Mouse (Mus musculus): Measurements from ENCODE around the gene Cacna1c.
A peak's percentile ranks its signal among the peaks of the same experiment; 100 is the strongest.

Gene Cacna1c

DNA sequence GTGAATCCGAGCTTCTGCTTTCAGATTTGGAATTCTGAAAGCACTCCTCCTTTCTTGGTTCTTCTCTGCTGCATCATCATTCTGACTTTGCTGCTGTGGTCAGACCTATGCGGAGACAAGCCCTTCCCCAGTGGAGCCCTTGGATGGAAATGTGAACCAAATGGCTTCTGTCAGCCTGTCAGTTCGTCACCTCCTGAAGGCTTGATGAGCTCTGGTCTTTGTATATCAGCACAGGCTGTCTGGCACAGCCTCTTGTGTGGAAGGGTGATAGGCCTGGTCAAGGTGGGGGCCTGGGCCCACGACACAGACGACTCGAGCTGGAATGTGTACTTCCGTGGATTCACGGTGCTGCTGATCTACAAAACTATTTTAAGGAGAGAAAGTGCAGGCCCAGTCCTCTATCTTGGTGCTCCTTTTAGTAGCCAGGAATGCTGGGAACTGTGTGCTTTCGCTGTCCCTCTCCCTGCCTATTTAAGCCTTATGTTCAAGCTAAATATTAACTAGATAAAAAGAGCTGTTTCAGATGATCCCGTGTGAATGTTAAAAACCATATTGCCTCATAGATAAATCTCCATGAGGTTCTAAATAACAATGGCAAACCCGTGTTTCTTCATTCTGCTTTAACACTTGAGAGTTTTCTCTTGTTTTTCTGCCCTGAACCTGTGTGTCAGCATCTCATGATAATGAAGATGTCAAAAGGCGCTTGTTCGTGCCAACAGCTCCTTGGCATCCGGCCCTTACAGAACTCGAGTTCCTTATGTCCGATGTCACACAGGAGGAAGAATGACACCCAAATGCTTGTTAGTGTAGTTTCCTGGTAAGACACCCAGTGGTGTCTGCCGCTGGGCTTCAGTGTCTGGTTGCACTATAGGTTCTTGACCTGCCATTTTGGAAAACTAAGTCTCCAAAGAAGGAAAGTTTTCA, at the start of gene Cacna1c:
Gene Cacna1c, minus strand, starts transcription at position 37 of the 924 bp plus-strand sequence.
- DNase-seq (ENCODE audit: low read depth), result peak; percentile 23

DNA sequence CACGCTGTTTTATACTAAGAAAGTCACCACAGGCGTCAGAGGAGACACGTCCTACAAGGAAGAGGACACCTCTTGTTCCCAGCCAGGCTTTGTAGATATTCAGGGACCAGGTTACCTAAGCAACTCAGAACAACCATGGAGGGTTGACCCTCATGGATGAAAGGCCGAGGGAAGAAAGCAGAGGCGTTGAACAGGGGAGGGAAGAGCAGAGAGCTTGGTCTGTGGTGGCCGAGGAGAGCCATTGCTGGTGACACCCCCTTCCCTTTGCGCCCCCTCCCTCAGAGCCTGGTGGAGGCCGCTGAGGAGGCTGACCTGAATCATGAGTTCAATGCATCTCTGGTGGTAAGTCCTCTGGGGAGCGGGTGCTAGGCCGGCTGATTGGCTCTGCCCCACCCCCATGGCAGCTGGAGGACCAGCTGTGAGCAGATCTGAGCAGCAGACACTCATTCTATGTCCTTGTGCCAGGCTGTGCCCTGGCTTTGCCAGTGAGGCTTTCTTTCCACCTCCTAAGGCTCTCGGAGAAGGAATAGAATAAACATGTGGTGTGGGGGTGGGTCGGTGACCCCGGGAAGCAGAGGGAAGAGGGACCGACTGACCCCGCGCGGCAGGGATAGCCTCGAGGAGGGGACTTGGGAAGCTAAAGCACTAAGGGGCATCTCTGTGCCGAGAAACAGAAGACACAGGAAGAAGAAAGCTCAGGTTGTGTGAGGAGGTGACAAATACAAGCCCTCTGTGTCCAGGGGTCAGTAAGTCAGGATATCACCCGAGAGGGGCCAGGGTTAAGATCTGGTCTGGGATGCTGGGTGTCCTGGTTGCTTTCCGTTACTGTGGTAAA, 44.9 kb upstream of the Cacna1c start:
- no peak for DNase-seq (ENCODE audit: low read depth)

DNA sequence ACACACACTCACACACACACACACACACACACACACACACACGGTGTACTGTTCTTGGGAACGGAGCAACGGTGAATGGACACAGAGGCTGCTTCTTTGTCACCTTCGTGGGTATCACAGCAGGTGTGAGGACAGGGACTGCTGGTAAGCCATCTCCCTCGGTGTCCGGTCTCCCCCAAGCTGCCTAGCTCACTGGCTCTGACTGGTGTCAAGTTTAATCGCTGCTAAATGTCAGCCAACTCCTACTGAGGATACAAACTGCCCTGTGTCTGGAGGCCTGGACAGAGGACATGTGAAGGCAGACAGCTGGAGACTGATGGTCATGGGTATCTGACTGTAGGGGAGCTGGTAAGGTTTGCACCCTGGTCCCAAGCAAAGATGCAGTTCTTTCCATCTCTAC, 44.0 kb upstream of the Cacna1c start:
- no peak for DNase-seq (ENCODE audit: low read depth)

DNA sequence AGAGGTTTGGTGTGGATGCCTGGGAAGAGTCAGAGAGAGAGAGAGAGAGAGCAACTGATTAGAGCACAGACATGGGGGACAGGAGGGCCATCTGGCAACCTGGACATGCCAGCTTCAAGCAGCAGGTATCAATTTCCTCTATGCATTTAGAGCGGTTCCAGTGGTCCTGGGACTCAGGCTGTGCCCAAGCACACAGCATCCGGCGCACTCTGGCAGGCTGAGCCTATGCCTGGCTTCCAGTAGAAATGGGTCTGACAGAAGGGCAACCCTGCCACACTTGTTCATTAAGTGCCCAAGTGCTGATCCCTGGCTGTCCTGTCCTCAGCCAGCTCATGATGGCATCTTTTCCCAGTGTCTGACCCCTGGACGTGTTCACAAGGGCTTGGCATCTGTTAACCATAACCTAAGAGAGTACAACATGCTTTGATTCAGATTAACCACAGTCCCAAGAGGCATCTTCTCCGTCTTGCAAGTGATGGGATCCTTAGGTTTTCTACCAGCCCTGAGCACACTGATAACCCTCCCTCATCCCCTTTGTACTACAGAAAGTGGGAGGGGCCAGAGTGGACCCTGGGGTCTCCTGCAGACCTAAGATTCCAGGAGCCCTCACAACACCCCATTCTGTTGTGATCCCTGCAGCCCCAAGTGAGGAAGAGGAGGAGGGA, 43.3 kb upstream of the Cacna1c start:
- no peak for DNase-seq (ENCODE audit: low read depth)

DNA sequence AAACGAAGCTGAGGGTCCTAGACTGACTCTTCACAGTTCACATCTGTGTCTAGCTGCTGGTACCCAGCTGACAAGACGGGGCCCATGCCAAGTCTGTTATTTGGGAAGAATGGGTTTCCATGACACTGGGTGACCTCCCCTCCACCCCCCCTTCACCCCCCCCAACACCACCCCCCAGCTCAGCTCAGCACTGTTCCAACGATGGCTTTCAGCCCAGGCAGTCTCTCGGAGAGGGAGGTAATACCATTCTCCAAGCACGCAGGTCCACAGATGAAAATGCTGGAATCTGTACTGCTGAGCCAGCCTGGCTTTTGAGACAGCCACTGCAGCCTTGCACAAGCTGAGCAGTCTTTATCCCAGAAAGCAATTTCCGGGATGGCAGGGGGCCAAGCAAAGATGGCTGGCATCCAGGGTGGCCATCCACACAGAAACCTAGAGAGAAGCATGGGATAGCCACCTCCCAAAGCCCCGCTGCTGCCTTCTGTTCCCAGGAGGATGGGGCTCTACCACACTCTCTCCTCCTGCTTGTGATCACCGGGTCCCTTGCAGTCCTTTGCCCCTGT, 41.3 kb upstream of the Cacna1c start:
- DNase-seq (ENCODE audit: low read depth), result peak; percentile 62

DNA sequence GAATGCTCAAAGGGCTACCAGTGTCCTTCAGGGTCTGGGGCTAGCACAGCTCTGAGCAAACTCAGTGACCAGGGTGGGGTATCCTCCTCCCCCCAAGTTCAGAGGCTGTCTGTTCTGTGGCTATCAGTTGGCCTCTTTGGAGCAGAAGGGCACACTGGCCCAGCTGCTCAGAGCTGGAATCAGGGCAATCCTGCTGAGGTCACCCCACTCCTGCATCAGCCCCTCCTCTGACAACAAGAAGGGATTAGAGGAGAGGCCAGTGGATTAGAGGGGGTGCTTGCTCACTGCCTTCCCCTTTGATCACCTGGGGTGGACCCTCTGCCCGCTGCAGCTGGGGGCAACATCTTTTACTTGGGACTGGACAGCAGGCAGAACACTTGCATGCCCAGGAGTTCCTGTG, 40.0 kb upstream of the Cacna1c start, which contains the start of gene Cacna2d4:
Gene Cacna2d4, plus strand, starts transcription at position 286 of the 400 bp plus-strand sequence.
- no peak for DNase-seq (ENCODE audit: low read depth)

DNA sequence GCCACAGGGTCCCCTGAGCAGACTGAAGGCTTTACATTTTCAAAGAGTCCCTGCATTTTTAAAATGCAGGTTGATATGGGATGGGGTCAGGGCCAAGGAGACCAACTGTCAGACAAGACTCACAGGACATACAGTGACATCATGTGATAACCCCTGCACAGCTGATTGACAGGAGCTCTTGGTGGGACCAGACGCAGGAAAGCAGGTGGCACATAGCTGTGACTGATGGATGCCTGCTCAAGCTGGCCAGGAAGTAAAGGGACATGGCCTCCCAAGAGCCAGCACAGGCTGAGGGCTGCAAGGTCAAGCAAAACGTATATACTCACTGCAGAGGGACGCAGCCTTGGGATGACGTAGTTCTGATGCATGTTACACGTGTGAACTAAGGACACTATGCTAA, 39.2 kb upstream of the Cacna1c start:
- no peak for DNase-seq (ENCODE audit: low read depth)

DNA sequence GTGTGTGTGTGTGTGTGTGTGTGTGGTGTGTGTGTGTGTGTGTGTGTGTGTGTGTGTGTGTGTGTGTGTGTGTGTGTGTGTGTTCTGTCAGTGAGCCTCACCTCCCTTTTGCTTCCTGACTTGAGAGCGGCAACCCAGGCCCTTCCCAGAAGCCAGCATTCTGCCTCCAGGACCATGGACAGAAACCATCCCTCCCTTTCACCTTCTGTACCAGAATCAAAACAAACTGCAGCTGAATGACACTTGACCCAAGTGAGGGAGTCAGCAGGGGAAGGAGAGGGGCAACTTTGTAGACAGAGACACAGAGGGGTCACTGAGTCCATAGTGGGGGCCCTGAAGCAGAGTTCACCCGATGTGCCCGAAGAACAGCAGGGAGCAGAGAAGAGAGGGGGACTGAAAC, 36.8 kb upstream of the Cacna1c start:
- peak; percentile 73 for DNase-seq (ENCODE audit: low read depth)

DNA sequence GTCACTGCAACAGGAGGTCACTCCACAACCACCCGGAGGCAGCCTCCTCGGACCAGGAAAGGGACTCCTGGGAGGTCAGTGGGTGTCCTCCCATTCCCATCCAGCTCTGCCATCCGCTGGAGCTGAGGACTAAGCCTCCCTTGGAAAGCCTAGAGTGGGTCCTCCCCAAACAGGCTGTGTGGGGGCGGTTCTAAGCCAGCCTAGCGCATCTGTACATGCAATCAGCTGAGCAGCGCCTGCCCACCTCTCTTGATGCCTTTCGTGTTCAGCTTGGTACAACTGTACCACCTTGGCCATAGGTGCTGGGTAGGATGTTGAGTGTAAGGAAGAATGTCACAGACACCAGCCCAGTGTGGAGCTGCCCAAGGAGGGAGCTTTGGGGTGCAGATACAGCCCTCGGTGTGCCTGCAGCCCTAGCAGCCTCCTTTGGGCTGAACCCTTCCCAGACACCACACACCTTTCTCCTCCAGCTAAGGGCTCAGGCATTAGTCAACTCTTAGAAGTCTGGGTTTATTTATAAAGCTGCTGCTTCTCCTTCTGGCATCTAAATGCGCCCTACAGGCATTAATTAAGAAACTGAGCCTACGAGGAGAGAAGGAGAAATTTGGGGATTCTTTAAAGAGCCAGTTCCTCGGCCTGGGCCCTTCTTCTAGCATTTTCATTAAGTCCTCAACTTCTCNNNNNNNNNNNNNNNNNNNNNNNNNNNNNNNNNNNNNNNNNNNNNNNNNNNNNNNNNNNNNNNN, 32.8 kb upstream of the Cacna1c start:
- DNase-seq (ENCODE audit: low read depth), result no peak

DNA sequence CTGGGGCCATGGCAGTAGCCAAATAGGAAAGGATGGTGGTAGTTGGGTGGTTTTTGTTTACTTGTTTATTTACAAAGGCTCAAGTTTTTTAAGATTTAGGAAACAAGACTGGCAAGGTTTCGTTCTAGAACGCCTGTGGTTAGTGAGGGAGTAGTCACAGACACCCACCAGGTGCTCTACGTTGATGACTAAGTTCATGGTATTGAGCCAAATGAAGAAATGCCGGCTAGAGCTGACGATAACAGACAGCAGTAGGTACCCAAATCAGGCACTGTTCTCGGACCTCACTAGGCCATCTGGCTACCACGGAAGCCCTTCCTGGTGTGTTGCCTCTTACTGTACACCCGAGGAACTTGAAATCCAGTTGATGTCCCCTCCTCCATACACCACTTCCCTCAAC, 30.8 kb upstream of the Cacna1c start:
- no peak for DNase-seq (ENCODE audit: low read depth)

DNA sequence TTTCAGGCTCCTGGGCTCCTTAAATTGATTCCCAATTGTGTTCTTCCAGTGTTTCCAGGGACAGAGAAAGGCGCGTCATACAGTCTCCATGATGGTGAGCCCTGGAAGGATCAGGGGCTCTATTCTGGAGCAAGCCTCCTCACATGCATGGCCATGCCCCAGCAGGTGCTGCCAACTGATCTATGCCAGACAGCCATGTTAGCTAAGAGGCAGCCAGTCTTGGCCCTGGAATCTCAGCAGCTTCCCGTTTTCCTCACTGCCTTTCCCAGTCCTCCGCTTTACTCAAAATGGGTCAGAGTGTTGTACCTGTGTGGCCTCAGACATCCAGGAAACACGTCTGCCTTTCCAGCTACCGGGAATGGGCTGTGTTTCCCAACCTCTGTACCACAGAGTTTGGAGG, 29.5 kb upstream of the Cacna1c start:
- no peak for DNase-seq (ENCODE audit: low read depth)

DNA sequence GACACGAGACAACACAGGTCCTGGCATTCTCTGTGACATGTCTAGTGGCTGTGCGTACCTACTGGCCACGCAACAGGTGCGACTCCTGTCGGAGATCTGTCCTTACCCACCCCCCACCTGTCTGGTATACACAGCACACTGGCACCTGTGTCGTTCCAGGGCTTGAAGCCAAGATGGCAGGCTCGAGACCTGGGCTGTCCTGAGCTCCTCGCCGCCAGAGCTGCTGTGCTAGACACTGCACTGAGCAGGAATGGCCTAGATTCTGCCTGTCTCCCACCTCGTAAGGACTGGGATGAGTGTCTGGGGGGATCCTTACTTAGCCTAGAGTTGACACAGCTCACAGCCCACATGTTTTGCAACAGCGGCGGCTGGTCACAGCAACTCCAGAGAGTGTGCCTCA, 29.0 kb upstream of the Cacna1c start:
- DNase-seq (ENCODE audit: low read depth), result no peak

DNA sequence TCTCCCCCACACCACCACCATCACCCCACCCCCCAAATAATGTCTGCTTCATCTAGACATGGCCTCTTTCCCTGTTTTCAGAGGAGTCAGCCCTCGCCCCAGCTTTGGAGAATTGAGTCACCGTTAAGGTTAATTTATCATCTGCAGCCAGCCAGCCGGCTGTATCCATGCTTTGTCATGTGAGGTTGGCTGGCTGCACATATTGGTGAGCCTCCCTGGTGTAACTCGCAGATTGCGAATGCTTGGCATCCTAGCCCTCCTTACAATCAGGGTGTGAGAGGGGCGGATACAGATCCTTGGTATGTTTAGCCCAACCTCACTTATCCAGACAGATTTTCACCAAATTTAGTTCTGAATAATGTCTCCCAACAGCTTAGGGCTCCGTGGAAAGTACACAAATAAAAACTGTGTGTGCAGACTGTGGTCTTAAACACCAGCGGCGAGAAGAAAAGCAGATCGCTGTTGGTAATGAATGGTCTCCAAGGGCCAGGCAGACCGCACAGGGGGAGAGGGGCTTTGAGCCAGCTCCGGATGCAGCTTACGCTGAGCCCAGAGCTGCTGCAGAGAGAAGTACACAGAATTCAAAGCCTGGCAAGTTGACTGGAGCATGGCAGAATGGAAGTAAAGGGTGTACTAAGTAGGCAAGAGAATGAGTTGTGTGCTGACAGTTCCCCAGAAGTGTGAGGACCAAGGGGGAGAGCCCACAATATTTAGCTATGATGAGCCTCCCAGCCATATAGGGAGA, 28.4 kb upstream of the Cacna1c start:
- DNase-seq (ENCODE audit: low read depth), result peak; percentile 67

DNA sequence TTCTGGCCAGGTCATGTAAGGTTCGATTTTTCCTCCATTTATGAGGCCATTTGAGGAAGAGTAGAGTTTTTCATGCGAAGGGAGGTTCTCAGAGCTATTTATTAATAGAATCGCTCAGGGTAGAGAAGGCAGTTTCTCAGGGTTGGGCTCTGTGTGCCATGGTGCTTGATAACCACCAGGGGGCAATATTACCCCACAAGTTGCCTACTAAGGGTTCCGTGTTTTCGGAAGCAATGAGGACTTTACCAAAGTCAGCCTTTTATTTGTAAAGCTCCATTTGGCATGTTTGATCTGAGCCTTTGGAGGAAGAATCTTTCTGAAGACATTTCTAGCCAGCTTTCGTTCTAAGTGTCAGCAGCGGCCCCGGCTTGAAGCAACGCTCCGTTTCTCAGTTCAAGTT, 24.1 kb upstream of the Cacna1c start:
- DNase-seq (ENCODE audit: low read depth), result peak; percentile 88

DNA sequence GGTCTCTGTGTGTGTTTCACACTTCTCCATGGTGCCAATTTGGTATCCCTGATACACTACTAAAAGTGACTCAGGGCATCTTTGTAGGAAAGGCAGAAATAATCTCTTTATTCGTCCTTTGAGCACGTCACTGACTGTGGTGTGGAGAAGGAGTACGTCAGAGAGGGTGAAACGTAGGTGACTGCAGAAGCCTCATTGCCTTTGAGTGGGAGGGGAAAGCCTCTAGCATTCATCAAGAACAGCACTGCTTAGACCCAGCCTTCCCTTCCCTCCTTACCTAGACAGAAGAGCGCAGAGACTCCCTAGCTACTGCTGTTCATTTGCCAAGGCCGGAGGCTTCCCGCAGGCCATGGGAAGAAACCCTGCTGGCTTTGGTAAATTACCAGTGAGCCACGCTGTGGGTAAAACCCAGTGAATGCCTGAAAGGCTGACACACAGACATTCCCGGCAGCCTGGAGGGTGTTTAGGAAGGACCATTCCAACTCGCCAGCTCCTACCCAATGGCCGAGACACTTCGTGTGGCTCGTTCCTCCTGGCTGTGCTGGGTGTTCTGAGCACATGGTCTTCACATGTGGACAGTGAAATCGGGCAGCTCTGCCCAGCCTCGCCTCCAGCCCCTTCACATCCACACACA, 23.1 kb upstream of the Cacna1c start:
- no peak for DNase-seq (ENCODE audit: low read depth)

DNA sequence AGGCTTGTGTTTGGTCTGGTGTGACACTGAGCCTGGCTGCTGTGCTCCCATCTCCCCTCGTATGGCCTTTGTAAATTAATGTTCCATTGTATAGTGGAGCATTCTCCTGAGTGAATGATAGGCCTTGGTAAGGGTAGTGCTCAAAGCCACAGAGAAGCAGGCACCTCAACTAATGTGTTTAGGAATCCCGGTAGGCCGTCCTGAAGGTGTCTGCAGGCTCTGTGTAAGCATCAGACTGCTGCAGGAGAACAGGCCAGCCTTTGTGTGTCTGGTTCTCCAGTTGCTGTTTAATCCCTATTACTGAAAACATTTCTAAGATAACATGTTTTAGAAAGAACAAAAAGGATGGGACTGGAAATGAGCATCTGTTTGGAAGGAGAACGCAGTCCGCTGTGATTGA, 22.4 kb upstream of the Cacna1c start:
- DNase-seq (ENCODE audit: low read depth), result no peak

DNA sequence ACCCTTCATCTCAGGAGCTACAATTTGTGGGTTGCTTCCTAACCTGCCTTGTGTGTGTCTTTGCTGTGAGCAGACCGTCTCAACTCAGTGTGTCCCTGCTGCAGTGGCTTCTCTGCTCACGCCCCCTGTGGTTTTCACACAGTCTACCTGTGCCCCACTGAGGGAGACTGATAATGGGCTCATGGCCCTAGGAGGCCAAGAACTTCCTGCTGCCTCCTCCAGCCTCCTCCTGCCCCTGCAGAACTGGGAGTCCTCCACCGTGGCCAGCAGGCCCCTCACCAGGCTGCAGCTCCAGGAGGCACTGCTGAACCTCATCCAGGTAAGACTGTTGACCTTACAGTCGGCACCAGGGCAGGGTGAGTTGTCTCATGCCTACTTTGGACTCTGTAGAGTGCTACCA, 21.4 kb upstream of the Cacna1c start:
- no peak for DNase-seq (ENCODE audit: low read depth)

DNA sequence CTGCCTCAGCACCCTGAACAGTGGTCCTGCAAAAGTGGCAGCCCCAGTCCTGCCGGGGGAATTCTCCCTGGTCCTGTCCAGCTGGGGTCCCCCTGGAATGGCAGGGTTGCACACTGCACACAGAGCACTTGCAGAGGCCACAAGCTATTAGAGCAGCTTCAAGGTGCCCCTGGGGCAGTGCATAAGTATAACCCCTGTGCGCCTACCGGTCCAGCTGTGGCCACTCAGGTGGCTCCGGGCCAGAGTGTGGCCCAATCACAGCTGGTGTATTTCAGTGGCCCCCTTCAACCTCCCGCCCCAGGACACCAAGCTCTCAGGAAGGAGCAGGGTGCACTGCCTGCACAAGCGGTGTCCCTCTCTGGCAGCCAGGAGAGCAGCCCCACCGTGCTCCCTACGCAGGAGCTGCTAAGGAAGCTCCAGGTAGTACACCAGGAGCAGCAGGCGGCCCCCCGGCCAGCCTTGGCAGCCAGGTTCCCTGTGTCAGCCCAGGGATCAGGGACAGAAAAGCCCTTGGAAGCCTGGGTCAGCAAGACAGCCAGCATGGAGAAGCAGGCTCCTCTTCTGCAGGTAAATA, 18.9 kb upstream of the Cacna1c start:
- no peak for DNase-seq (ENCODE audit: low read depth)

DNA sequence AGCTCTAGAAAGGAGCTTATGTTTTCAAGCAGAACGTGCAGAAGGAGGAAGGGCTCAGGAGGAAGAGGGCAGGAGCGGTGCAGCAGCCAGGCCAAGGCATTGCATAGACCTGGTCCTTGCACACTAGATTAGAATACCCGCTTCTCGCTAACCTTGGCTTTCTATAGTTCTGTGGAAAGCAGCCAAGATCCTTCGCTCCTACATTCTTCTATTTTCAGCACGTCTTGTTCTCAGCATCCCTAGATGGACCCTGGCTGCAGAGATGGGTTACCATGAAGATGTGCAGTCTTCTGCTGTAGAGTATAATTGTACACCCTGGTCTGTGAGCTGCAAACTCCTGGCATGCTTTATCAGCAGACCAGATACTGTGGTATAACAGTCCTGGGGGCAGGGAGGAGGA, 18.0 kb upstream of the Cacna1c start:
- no peak for DNase-seq (ENCODE audit: low read depth)

DNA sequence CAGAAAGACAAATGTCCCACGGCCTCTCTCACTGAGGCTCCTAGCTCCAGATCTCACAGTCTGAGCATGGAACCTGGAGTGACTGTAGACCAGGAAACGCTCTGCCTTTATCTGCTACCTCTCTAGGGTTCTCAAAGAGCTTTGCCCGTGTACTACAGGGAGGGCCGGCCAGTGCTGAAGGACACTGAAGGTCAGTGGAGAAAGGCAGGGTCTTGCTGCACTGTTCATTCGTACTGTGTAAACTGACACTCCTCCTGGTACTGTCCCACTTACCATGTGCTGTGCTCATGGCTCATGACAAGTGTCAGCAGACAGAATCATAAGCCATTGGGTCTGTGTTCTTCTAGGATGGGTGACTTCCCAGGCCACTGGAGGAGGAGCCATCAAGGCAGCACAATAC, 17.2 kb upstream of the Cacna1c start:
- DNase-seq (ENCODE audit: low read depth), result no peak
